In genomic region chr6:84025636-84026035, GRCm38 (mm10) we compare ENCODE assay signal across 18 mouse cellular contexts.
"Had no signal": no experiment of that assay in that cellular context is flagged by ENCODE, and none has a peak within 500 bp of the region (broad histone marks: within the 10 kb centered on the region; RNA-seq: fewer than 3 reads in every experiment).

No protein-coding gene starts in this region.

- H3K9me3 ChIP-seq: midbrain, embryonic 13.5 days; midbrain, embryonic 15.5 days; neural tube, embryonic 13.5 days; neural tube, embryonic 15.5 days had no signal

- H3K4me3 ChIP-seq: midbrain, embryonic 10.5 days; midbrain, embryonic 13.5 days; midbrain, embryonic 15.5 days; myocyte; neural tube, embryonic 13.5 days; neural tube, embryonic 15.5 days had no signal

- H3K4me2 ChIP-seq: lung, embryonic 14.5 days; midbrain, embryonic 13.5 days; midbrain, embryonic 15.5 days; neural tube, embryonic 13.5 days; neural tube, embryonic 15.5 days had no signal

- H3K9ac ChIP-seq: lung, embryonic 14.5 days; midbrain, embryonic 13.5 days; midbrain, embryonic 15.5 days; neural tube, embryonic 13.5 days; neural tube, embryonic 15.5 days had no signal

- ATAC-seq: midbrain, embryonic 13.5 days; midbrain, embryonic 15.5 days had no signal

- DNase-seq: lung, adult 18-20 months; lung, embryonic 14.5 days; lung, postnatal 10 days; lung, postnatal 4 days; retina, postnatal 1 day; right cerebral cortex, adult 18-20 months; right cerebral cortex, postnatal 25 days; right cerebral cortex, postnatal 4 days; spleen, adult 18-20 months; thymus, adult 18-20 months; thymus, postnatal 14 days; thymus, postnatal 36 days had no signal

- H3K27me3 ChIP-seq: midbrain, embryonic 13.5 days; midbrain, embryonic 15.5 days; neural tube, embryonic 13.5 days; neural tube, embryonic 15.5 days had no signal

- H3K4me1 ChIP-seq: midbrain, embryonic 10.5 days; midbrain, embryonic 13.5 days; midbrain, embryonic 15.5 days; neural tube, embryonic 13.5 days; neural tube, embryonic 15.5 days had no signal

- H3K27ac ChIP-seq: midbrain, embryonic 10.5 days; midbrain, embryonic 13.5 days; midbrain, embryonic 15.5 days; neural tube, embryonic 13.5 days; neural tube, embryonic 15.5 days had no signal

- H3K36me3 ChIP-seq: midbrain, embryonic 10.5 days; midbrain, embryonic 13.5 days; midbrain, embryonic 15.5 days; neural tube, embryonic 13.5 days; neural tube, embryonic 15.5 days had no signal
